Mouse (Mus musculus) right cerebral cortex, postnatal 4 days (tissue): ENCODE results near the gene Slc35e2.
A peak's percentile ranks its signal among the peaks of the same experiment; 100 is the strongest.

Source experiments
- DNase-seq: peaks from one replicate; pipeline ENCODE4 v3.0.0-alpha.2; 2022

The Slc35e2 gene

DNA sequence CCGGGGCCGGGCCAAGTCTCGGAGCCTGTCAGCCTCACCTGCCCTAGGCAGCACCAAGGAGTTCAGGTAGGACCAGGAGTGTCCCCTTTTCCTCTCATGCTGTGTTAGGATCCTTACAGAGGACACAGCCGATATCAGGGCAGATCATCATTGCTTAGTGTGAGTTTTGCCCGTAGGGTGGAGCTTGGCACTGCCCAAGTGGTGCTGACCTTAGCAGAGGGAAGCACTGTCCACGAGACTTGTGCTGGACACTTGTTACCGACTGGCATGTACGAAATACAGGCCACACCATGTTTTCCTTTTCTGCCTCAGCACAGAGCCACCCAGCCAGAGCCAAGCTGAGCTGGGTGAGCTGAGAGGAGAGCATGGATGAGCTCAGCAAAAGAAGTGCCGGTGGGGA, 24.1 kb upstream of the Slc35e2 start:
- no peak for DNase-seq

DNA sequence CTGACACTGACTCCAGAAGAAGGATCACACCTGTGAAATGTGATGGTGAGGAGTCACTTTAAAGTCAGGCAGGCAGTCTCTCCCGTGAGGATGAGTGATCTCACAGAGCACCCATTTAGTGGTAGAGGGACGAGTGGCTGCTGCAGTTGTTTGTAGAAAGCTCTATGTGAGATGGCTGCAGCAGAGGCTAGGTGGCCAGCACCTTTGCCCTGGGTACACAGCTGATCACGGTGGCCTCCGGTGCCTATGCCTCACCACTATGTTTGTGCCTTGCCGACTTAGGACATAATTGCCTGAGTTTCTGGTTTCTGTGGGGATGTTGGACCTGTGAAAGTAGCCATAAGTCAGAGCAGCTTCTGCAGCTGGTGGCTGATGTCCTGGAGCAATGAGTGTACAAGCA, 23.5 kb upstream of the Slc35e2 start:
- DNase-seq: no peak

- no peak for DNase-seq
These were observed 22.7 kb upstream of the Slc35e2 start for GRCm38 (mm10) chr4:155578336-155579125.

GRCm38 (mm10) chr4:155580420-155580819, 20.8 kb upstream of the Slc35e2 start:
- DNase-seq: peak; percentile 72

GRCm38 (mm10) chr4:155582279-155582905, 18.8 kb upstream of the Slc35e2 start:
- no peak for DNase-seq

GRCm38 (mm10) chr4:155589356-155589755, 11.9 kb upstream of the Slc35e2 start:
- no peak for DNase-seq

DNA sequence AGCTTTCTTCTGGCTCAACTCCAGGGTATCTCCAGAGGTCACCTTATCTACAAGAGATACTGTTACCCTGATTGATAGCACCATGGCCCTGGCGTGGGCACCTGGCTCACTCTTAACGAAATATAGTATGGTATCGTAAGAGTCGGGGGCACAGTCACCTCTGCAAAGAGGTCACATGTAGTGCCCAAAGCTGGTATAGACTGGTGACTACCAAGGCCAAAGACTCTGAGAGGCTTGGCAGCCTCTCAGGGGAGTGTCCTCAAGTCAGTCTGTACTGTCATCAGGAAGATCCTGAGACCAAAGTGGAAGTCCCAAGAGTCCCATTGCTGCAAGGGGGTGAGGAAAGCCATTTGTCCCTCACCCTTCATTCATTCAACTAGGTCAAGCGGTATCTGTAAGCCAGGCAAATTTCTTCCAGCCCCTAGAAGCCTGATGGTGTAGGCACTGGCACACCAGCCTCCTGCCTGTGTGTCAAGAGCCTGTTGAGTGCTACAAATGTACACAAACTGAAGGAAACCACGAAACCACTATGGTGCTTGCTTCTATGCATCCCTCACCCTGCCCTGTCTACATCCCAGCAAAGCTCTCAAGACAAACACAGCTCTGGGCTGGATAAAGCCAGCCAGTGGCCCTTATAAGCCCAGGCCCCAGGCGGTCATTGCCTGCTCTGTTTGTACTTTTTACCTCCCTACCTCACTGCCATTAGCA, 10.1 kb upstream of the Slc35e2 start:
- no peak for DNase-seq

GRCm38 (mm10) chr4:155593780-155594179, 7.4 kb upstream of the Slc35e2 start:
- DNase-seq: no peak

GRCm38 (mm10) chr4:155595777-155596176, 5.4 kb upstream of the Slc35e2 start:
- no peak for DNase-seq

DNA sequence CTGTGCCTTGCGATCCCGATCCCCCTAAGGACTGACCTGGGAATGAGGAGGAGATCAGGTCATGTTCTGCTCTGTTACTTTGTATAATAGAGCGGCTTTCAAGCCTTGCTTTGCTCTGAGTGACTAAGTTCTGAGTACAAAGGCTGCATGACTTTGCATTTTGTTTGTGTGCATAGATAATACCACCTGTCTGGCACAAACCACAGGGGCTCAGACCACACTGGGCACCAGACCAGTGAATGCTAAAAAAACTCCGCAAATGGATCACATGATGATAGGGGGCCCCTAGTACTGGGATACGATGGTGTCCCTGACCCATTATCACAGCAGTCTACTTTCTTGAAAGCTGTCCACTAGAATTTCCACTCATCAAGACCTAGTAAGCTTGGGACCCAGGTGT, 4.6 kb upstream of the Slc35e2 start:
- no peak for DNase-seq

DNA sequence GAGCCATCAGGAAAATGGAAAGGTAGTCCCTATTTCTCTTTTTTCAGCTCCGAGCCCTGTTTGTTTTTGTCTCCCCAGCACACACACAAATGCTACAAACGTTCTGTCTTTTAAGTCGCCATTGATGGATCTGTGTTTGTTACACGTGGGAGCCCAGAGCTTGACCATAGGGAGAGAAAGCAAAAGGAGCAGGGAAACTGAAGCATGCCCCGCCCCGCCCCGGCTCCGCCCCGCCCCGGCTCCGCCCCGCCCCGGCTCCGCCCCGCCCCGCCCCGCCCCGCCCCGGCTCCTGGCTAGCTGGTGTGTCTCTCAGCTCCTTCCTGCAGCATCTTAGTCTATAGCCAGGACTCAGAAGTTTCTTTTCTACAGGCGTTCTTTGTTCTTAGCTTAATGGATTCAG, 2.7 kb upstream of the Slc35e2 start:
- no peak for DNase-seq

DNA sequence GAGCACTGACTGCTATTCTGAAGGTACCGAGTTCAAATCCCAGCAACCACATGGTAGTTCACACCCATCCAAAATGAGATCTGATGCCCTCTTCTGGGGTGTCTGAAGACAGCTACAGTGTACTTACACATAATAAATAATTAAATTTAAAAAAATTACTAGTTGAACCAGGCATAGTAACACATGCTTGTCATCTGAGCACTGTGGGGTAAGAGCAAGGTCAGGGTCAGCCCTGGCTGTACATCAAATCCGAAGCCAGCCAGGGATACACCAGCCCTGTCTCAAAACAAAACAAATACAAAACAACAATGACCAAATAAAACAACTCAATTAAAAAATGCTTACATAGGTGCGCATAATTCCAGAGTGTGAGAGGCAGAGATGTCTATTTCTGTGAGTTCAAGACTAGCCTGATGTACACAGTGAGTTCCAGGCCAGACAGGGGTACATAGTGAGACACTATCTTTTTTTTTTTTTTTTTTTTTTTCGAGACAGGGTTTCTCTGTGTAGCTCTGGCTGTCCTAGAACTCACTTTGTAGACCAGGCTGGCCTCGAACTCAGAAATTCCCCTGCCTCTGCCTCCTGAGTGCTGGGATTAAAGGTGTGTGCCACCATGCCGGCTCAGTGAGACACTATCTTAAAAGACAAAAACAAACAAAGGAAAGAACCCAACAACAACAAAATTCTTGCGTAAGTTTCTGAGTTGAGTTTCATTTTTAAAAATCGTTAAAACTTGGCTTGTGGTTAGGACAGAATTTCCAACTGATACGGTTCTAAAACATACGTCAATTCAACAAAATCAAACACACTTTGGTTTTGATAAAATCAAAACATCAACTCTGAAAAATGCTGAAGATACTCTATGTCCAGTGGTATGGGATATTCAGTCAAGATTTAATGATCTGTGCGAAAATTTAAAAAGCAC, 1.1 kb upstream of the Slc35e2 start:
- DNase-seq: no peak

DNA sequence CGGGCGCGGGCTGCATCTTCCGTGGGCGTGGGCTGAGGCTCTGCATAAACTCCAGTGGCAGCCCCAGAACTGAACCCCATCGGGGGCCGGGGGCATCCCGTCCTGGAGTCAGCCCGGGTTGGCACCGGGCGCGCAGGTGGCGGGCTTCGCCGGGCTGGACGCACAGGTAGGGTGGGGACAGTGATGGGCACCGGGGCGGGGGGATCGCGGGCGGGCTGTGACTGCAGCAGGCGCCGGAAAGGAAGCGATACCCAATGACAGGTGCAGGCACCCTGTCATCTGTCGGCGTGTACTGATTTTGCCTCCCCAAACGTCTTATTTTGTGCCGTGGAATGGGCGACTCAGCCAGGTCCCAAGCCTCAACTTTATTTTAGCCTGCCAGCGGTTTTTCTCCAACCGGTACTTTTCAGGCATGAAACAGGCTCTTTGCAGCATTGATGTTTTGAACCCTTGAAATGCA, 811 bp downstream of the Slc35e2 start:
- DNase-seq: no peak

DNA sequence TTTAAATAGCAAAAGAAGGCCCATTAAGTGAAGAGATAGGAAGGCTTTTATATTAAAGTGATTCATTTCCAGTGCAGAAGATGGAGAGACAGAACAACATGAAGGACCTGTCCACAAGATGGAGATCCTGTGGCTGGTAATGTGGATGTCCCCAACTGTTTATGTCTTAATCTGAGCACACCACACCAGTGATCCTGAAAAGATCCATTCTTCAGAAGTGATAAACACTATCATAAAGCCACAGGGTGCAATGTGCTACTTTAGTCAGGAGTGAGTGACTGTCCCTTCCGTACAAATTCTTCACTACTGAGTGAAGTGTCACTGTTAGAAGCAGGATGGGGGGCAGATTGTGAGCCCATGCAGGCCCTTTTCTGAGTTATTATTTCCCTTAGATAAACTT, 1.5 kb downstream of the Slc35e2 start:
- no peak for DNase-seq

- no peak for DNase-seq
These were observed 2.6 kb downstream of the Slc35e2 start for GRCm38 (mm10) chr4:155603801-155604200.

GRCm38 (mm10) chr4:155605132-155605531, 3.9 kb downstream of the Slc35e2 start:
- DNase-seq: no peak

GRCm38 (mm10) chr4:155606825-155607224, 5.6 kb downstream of the Slc35e2 start:
- no peak for DNase-seq

DNA sequence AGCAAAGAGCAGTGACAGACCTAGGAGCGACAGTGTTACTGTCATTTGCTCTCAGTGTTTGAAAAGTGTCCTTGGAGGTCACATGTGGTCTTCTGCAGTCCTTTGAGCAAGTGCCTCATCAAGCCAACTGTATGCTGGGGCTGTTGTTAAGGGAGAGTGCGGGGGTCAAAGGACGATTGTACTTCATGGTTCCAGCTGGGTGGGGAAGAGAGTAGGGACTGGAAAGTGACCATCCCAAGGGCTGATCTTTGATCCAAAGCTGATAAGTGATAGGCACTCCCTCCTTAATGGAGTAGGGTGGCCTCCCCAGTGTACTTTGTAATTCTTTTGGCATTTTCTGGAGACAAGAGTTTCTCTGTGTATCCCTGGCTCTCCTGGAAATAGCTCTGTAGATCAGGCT, 10.6 kb downstream of the Slc35e2 start:
- DNase-seq: no peak

DNA sequence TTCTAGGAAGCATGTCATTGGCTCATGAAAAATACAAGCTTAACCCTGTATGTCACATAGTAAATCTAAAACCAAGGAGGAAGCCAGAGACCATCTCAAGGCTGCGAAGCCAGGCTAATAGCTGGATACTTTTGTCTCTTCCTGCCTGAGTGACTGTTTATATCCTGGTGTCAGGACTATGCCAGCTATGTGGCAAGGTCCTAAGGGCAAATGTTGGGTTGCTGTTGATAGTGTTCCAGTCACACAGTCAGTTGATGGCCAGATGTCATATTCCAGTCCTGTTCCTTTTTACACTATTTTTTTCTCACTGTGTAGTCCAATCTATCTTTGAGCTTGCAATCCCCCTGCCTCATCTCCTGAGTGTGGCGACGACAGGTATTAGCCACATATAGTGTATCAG, 12.0 kb downstream of the Slc35e2 start:
- no peak for DNase-seq

- no peak for DNase-seq
These were observed 17.1 kb downstream of the Slc35e2 start for GRCm38 (mm10) chr4:155618321-155618720.

GRCm38 (mm10) chr4:155624338-155625291, 23.4 kb downstream of the Slc35e2 start, which contains the start of gene Cdk11b:
Gene Cdk11b, plus strand, starts transcription at chr4:155624854.
- DNase-seq: peak; percentile 95
